ENCODE assay signal across 11 mouse cellular contexts in genomic region chr7:45819843-45820242, GRCm38 (mm10). TPM values are rescaled to one million over a fixed set of nuclear protein-coding genes. Genes with fewer than 3 reads are reported as not detected.
DNase-seq lines count a peak whose midpoint lies in the region; ATAC-seq and TF ChIP-seq lines count a peak whose summit lies in the region.
"Had no signal": no experiment of that assay in that cellular context is flagged by ENCODE, and none has a peak within 500 bp of the region (broad histone marks: within the 10 kb centered on the region; RNA-seq: fewer than 3 reads in every experiment).

No protein-coding gene starts in this region.

- H3K9me3 ChIP-seq in heart, embryonic 12.5 days (replicated peaks), result no peaks in the 10 kb centered on the region
- H3K9me3 ChIP-seq in midbrain, embryonic 12.5 days, result no peaks in the 10 kb centered on the region
- no peaks in the 10 kb centered on the region for H3K9me3 ChIP-seq in midbrain, postnatal 0 days (ENCODE audit: low read length)
- no peaks in the 10 kb centered on the region for H3K9me3 ChIP-seq in intestine, embryonic 14.5 days (ENCODE audit: control insufficient read depth, low read length)
- H3K9me3 ChIP-seq in neural tube, embryonic 15.5 days (replicated peaks), result no peaks in the 10 kb centered on the region

- peak overlapping the region; percentile 64 for H3K4me2 ChIP-seq in heart, embryonic 12.5 days
- H3K4me2 ChIP-seq in midbrain, embryonic 12.5 days (replicated peaks), result 0 out of 2 replicates have a peak overlapping the region, but pooled peaks have one; percentile 3
- no peak overlapping the region for H3K4me2 ChIP-seq in midbrain, postnatal 0 days (ENCODE audit: low read depth, low read length, poor library complexity, severe bottlenecking)
- H3K4me2 ChIP-seq in intestine, embryonic 14.5 days (ENCODE audit: low read length), result peak overlapping the region; percentile 44
- H3K4me2 ChIP-seq in neural tube, embryonic 15.5 days, result peak overlapping the region; percentile 36

- H3K27ac ChIP-seq in heart, embryonic 12.5 days (ENCODE audit: poor library complexity, severe bottlenecking), result no peak overlapping the region
- H3K27ac ChIP-seq in midbrain, embryonic 12.5 days (replicated peaks), result no peak overlapping the region
- H3K27ac ChIP-seq in midbrain, postnatal 0 days (ENCODE audit: low read depth, low read length), result no peak overlapping the region
- no peak overlapping the region for H3K27ac ChIP-seq in intestine, embryonic 14.5 days (ENCODE audit: low read depth)
- H3K27ac ChIP-seq in neural tube, embryonic 15.5 days (replicated peaks), result no peak overlapping the region

- H3K9ac ChIP-seq in heart, embryonic 12.5 days, result peak overlapping the region; percentile 7; the same call in 1 of the 2 replicates
- H3K9ac ChIP-seq in midbrain, embryonic 12.5 days (replicated peaks), result no peak overlapping the region
- no peak overlapping the region for H3K9ac ChIP-seq in midbrain, postnatal 0 days (replicated peaks; ENCODE audit: low read length, poor library complexity, severe bottlenecking)
- H3K9ac ChIP-seq in intestine, embryonic 14.5 days (ENCODE audit: low read length), result no peak overlapping the region
- no peak overlapping the region for H3K9ac ChIP-seq in neural tube, embryonic 15.5 days (replicated peaks)

- peak overlapping the region; percentile 29; the same call in 1 of the 2 replicates for H3K4me3 ChIP-seq in heart, embryonic 12.5 days
- H3K4me3 ChIP-seq in midbrain, embryonic 12.5 days, result no peak overlapping the region
- H3K4me3 ChIP-seq in midbrain, postnatal 0 days (ENCODE audit: low read depth, low read length), result no peak overlapping the region
- H3K4me3 ChIP-seq in intestine, embryonic 14.5 days (ENCODE audit: low read depth, low read length), result peak overlapping the region; percentile 13
- no peak overlapping the region for H3K4me3 ChIP-seq in neural tube, embryonic 15.5 days (replicated peaks)

- TF ChIP-seq CTCF in midbrain, postnatal 0 days (IDR thresholded peaks at IDR 0.05), result no peak

- ATAC-seq in heart, embryonic 12.5 days (ENCODE audit: insufficient number of reproducible peaks, low FRiP score), result no peak
- ATAC-seq in midbrain, embryonic 12.5 days (ENCODE audit: low FRiP score, low read depth), result no peak
- no peak for ATAC-seq in midbrain, postnatal 0 days (ENCODE audit: low FRiP score)
- ATAC-seq in intestine, embryonic 14.5 days (replicated peaks; ENCODE audit: low FRiP score, low TSS enrichment, low read depth), result no peak
- ATAC-seq in neural tube, embryonic 15.5 days (ENCODE audit: low FRiP score), result no peak
- ATAC-seq: activated CD4-positive, CD25-positive, alpha-beta regulatory T cell, adult 4 months had no signal

- H3K27me3 ChIP-seq in heart, embryonic 12.5 days (replicated peaks), result peaks cover 27% of the 10 kb centered on the region
- peaks cover 25% of the 10 kb centered on the region for H3K27me3 ChIP-seq in midbrain, embryonic 12.5 days
- H3K27me3 ChIP-seq in midbrain, postnatal 0 days (ENCODE audit: insufficient read depth, low read length), result no peaks in the 10 kb centered on the region
- no peaks in the 10 kb centered on the region for H3K27me3 ChIP-seq in intestine, embryonic 14.5 days (replicated peaks; ENCODE audit: control insufficient read depth, insufficient read depth, low read length)
- H3K27me3 ChIP-seq in neural tube, embryonic 15.5 days (replicated peaks), result no peaks in the 10 kb centered on the region

- peaks cover 12% of the 10 kb centered on the region for H3K4me1 ChIP-seq in heart, embryonic 12.5 days (replicated peaks)
- peaks cover 12% of the 10 kb centered on the region for H3K4me1 ChIP-seq in midbrain, embryonic 12.5 days
- H3K4me1 ChIP-seq in midbrain, postnatal 0 days (ENCODE audit: insufficient read depth, low read length), result peaks cover 7% of the 10 kb centered on the region
- H3K4me1 ChIP-seq in intestine, embryonic 14.5 days (replicated peaks; ENCODE audit: control insufficient read depth, insufficient read depth, low read length), result peaks cover 5% of the 10 kb centered on the region
- peaks cover 12% of the 10 kb centered on the region for H3K4me1 ChIP-seq in neural tube, embryonic 15.5 days

- 13% methylated on average over 25 of the region's 25 CpGs for WGBS in heart, embryonic 12.5 days
- 10% methylated on average over 25 of the region's 25 CpGs for WGBS in midbrain, embryonic 12.5 days
- 15% methylated on average over 25 of the region's 25 CpGs for WGBS in midbrain, postnatal 0 days
- 11% methylated on average over 25 of the region's 25 CpGs for WGBS in intestine, embryonic 14.5 days
- WGBS in neural tube, embryonic 15.5 days, result 15% methylated on average over 25 of the region's 25 CpGs

- intact Hi-C loops in heart, postnatal 36 days (cut with DNase I), result no loop called here

- DNase-seq in heart, postnatal 36 days, result no peak
- DNase-seq in midbrain, postnatal 0 days (ENCODE audit: low spot score), result no peak
- no peak for DNase-seq in intestine, embryonic 14.5 days (ENCODE audit: low spot score)
- no peak for DNase-seq in thymus, postnatal 10 days (ENCODE audit: low spot score in 2 of 2)
- no peak for DNase-seq in urinary bladder, postnatal 10 days (ENCODE audit: low spot score)
- DNase-seq: kidney, adult 2 months; thymus, postnatal 25 days had no signal

- H3K36me3 ChIP-seq in heart, embryonic 12.5 days, result peaks cover 22% of the 10 kb centered on the region
- peaks cover 23% of the 10 kb centered on the region for H3K36me3 ChIP-seq in midbrain, embryonic 12.5 days
- H3K36me3 ChIP-seq in midbrain, postnatal 0 days (ENCODE audit: insufficient read depth, low read length), result peaks cover 12% of the 10 kb centered on the region
- H3K36me3 ChIP-seq in intestine, embryonic 14.5 days (ENCODE audit: control insufficient read depth, insufficient read depth, low read length), result peaks cover 21% of the 10 kb centered on the region
- peaks cover 15% of the 10 kb centered on the region for H3K36me3 ChIP-seq in neural tube, embryonic 15.5 days

RNA-seq across cellular contexts. Expression of gene Kcnj14, which starts 4.7 kb away (rescaled TPM):
- polyA plus RNA-seq in heart, embryonic 12.5 days (2016; fragmentation: Nextera tagmentation; extraction: Ambion mirVana), result 0.63 and 0.70 TPM in 2 replicates
- under 1 TPM; 0.67 to 0.98 TPM for total RNA-seq in heart, postnatal 36 days (2021)
- 0.46 and 1.1 TPM in 2 replicates for polyA plus RNA-seq in midbrain, embryonic 12.5 days (2016; fragmentation: Nextera tagmentation; extraction: Ambion mirVana)
- total RNA-seq in midbrain, postnatal 0 days (2014; rRNA removed), result 0.71 and 2.1 TPM in 2 replicates
- 1.5 TPM in 2 replicates for polyA plus RNA-seq in midbrain, postnatal 0 days (2015; fragmentation: Nextera tagmentation; extraction: Ambion mirVana)
- 1.2 and 1.5 TPM in 2 replicates for polyA plus RNA-seq in intestine, embryonic 14.5 days (2014; fragmentation: Nextera tagmentation; extraction: Ambion mirVana)
- polyA plus RNA-seq in neural tube, embryonic 15.5 days (2015; fragmentation: Nextera tagmentation; extraction: Ambion mirVana), result 1.4 and 1.7 TPM in 2 replicates
- polyA plus RNA-seq: activated CD4-positive, CD25-positive, alpha-beta regulatory T cell, adult 4 months had no signal

RNA-seq across cellular contexts. Expression of gene Cyth2, which starts 5.5 kb away (rescaled TPM):
- polyA plus RNA-seq in heart, embryonic 12.5 days (2016; fragmentation: Nextera tagmentation; extraction: Ambion mirVana), result 108 and 115 TPM in 2 replicates
- 10 to 100 TPM; 67.2 to 73.0 TPM for total RNA-seq in heart, postnatal 36 days (2021)
- 288 and 293 TPM in 2 replicates for polyA plus RNA-seq in midbrain, embryonic 12.5 days (2016; fragmentation: Nextera tagmentation; extraction: Ambion mirVana)
- 210 and 223 TPM in 2 replicates for total RNA-seq in midbrain, postnatal 0 days (2014; rRNA removed)
- 219 and 236 TPM in 2 replicates for polyA plus RNA-seq in midbrain, postnatal 0 days (2015; fragmentation: Nextera tagmentation; extraction: Ambion mirVana)
- 91.9 and 95.5 TPM in 2 replicates for polyA plus RNA-seq in intestine, embryonic 14.5 days (2014; fragmentation: Nextera tagmentation; extraction: Ambion mirVana)
- 211 and 253 TPM in 2 replicates for polyA plus RNA-seq in neural tube, embryonic 15.5 days (2015; fragmentation: Nextera tagmentation; extraction: Ambion mirVana)

RNA-seq across cellular contexts. Expression of gene Grwd1, which starts 10.9 kb away (rescaled TPM):
- 43.9 and 46.6 TPM in 2 replicates for polyA plus RNA-seq in heart, embryonic 12.5 days (2016; fragmentation: Nextera tagmentation; extraction: Ambion mirVana)
- 10 to 100 TPM; 11.5 to 11.6 TPM for total RNA-seq in heart, postnatal 36 days (2021)
- polyA plus RNA-seq in midbrain, embryonic 12.5 days (2016; fragmentation: Nextera tagmentation; extraction: Ambion mirVana), result 50.1 and 50.2 TPM in 2 replicates
- 31.3 and 34.2 TPM in 2 replicates for total RNA-seq in midbrain, postnatal 0 days (2014; rRNA removed)
- polyA plus RNA-seq in midbrain, postnatal 0 days (2015; fragmentation: Nextera tagmentation; extraction: Ambion mirVana), result 48.7 and 52.9 TPM in 2 replicates
- 86.9 and 95.1 TPM in 2 replicates for polyA plus RNA-seq in intestine, embryonic 14.5 days (2014; fragmentation: Nextera tagmentation; extraction: Ambion mirVana)
- 40.7 and 48.9 TPM in 2 replicates for polyA plus RNA-seq in neural tube, embryonic 15.5 days (2015; fragmentation: Nextera tagmentation; extraction: Ambion mirVana)

RNA-seq across cellular contexts. Expression of gene Sult2b1, which starts 35.4 kb away (rescaled TPM):
- 0.23 and 0.40 TPM in 2 replicates for polyA plus RNA-seq in heart, embryonic 12.5 days (2016; fragmentation: Nextera tagmentation; extraction: Ambion mirVana)
- total RNA-seq in heart, postnatal 36 days (2021), result not detected
- polyA plus RNA-seq in midbrain, embryonic 12.5 days (2016; fragmentation: Nextera tagmentation; extraction: Ambion mirVana), result 1.5 and 2.2 TPM in 2 replicates
- total RNA-seq in midbrain, postnatal 0 days (2014; rRNA removed), result 5.0 and 5.1 TPM in 2 replicates
- 5.6 and 6.1 TPM in 2 replicates for polyA plus RNA-seq in midbrain, postnatal 0 days (2015; fragmentation: Nextera tagmentation; extraction: Ambion mirVana)
- polyA plus RNA-seq in intestine, embryonic 14.5 days (2014; fragmentation: Nextera tagmentation; extraction: Ambion mirVana), result 1.2 and 2.3 TPM in 2 replicates
- polyA plus RNA-seq in neural tube, embryonic 15.5 days (2015; fragmentation: Nextera tagmentation; extraction: Ambion mirVana), result 7.1 and 8.6 TPM in 2 replicates

RNA-seq across cellular contexts. Expression of gene Lmtk3, which starts 36.3 kb away (rescaled TPM):
- polyA plus RNA-seq in heart, embryonic 12.5 days (2016; fragmentation: Nextera tagmentation; extraction: Ambion mirVana), result 0.53 and 0.86 TPM in 2 replicates
- under 1 TPM; 0.14 TPM for total RNA-seq in heart, postnatal 36 days (2021)
- 10.6 and 11.1 TPM in 2 replicates for polyA plus RNA-seq in midbrain, embryonic 12.5 days (2016; fragmentation: Nextera tagmentation; extraction: Ambion mirVana)
- total RNA-seq in midbrain, postnatal 0 days (2014; rRNA removed), result 170 and 172 TPM in 2 replicates
- polyA plus RNA-seq in midbrain, postnatal 0 days (2015; fragmentation: Nextera tagmentation; extraction: Ambion mirVana), result 13.7 and 19.1 TPM in 2 replicates
- 1.5 and 1.9 TPM in 2 replicates for polyA plus RNA-seq in intestine, embryonic 14.5 days (2014; fragmentation: Nextera tagmentation; extraction: Ambion mirVana)
- polyA plus RNA-seq in neural tube, embryonic 15.5 days (2015; fragmentation: Nextera tagmentation; extraction: Ambion mirVana), result 19.3 and 26.0 TPM in 2 replicates
- polyA plus RNA-seq: activated CD4-positive, CD25-positive, alpha-beta regulatory T cell, adult 4 months had no signal

Comparison
In these comparisons a context has a peak if more than half of its experiments do, and no peak if none do; other contexts are left out.
1. H3K4me3 ChIP-seq: peak in heart, embryonic 12.5 days (single experiment) and intestine, embryonic 14.5 days (single experiment); none in midbrain, embryonic 12.5 days (single experiment), midbrain, postnatal 0 days (single experiment) and neural tube, embryonic 15.5 days (single experiment).